ENCODE assay signal across 11 mouse cellular contexts in genomic region chr4:32327626-32328025, GRCm38 (mm10).
DNase-seq lines count a peak whose midpoint lies in the region; ATAC-seq and TF ChIP-seq lines count a peak whose summit lies in the region.
"Had no signal": no experiment of that assay in that cellular context is flagged by ENCODE, and none has a peak within 500 bp of the region (broad histone marks: within the 10 kb centered on the region; RNA-seq: fewer than 3 reads in every experiment).

No protein-coding gene starts in this region.

- no peaks in the 10 kb centered on the region for H3K27me3 ChIP-seq in heart, embryonic 14.5 days (ENCODE audit: control insufficient read depth, insufficient read depth, low read length)
- H3K27me3 ChIP-seq in embryonic facial prominence, embryonic 12.5 days: no peaks in the 10 kb centered on the region
- no peaks in the 10 kb centered on the region for H3K27me3 ChIP-seq in heart, embryonic 16.5 days (ENCODE audit: control insufficient read depth, insufficient read depth, low read length)
- no peaks in the 10 kb centered on the region for H3K27me3 ChIP-seq in midbrain, embryonic 12.5 days
- H3K27me3 ChIP-seq in thymus, adult 2 months (ENCODE audit: control insufficient read depth, insufficient read depth, low read length): no peaks in the 10 kb centered on the region

- DNase-seq in heart, postnatal 4 days: no peak
- DNase-seq in thymus, adult 2 months: no peak
- DNase-seq in spleen, adult 12 weeks (ENCODE audit: low spot score): no peak
- no peak for DNase-seq in kidney, adult 8-10 months
- DNase-seq: gastrocnemius, postnatal 14 days; liver; thymus, postnatal 25 days had no signal

- peaks cover 25 to 48% of the 10 kb centered on the region in 2 experiments for H3K4me1 ChIP-seq in heart, embryonic 14.5 days (ENCODE audit: control insufficient read depth in 2 of 2, insufficient read depth in 2 of 2, low read length in 2 of 2)
- H3K4me1 ChIP-seq in embryonic facial prominence, embryonic 12.5 days: peaks cover 19% of the 10 kb centered on the region
- H3K4me1 ChIP-seq in heart, embryonic 16.5 days (ENCODE audit: control insufficient read depth, insufficient read depth, low read length): peaks cover 39% of the 10 kb centered on the region
- peaks cover 43% of the 10 kb centered on the region for H3K4me1 ChIP-seq in midbrain, embryonic 12.5 days
- peaks cover 6% of the 10 kb centered on the region; the same call in 1 of the 2 replicates for H3K4me1 ChIP-seq in thymus, adult 2 months (replicated peaks; ENCODE audit: control insufficient read depth, insufficient read depth, low read length)

- H3K4me3 ChIP-seq in heart, embryonic 14.5 days (ENCODE audit: control insufficient read depth in 1 of 2, insufficient read depth in 1 of 2, low read depth in 1 of 2, low read length in 2 of 2): no peak overlapping the region
- no peak overlapping the region for H3K4me3 ChIP-seq in embryonic facial prominence, embryonic 12.5 days
- H3K4me3 ChIP-seq in heart, embryonic 16.5 days (ENCODE audit: low read length): no peak overlapping the region
- no peak overlapping the region for H3K4me3 ChIP-seq in midbrain, embryonic 12.5 days
- no peak overlapping the region for H3K4me3 ChIP-seq in thymus, adult 2 months (ENCODE audit: control insufficient read depth, insufficient read depth, low read length)

- no peaks in the 10 kb centered on the region for H3K9me3 ChIP-seq in heart, embryonic 14.5 days (ENCODE audit: control insufficient read depth, low read length)
- H3K9me3 ChIP-seq in embryonic facial prominence, embryonic 12.5 days: no peaks in the 10 kb centered on the region
- H3K9me3 ChIP-seq in heart, embryonic 16.5 days (replicated peaks; ENCODE audit: control insufficient read depth, low read length): peaks cover 4% of the 10 kb centered on the region
- H3K9me3 ChIP-seq in midbrain, embryonic 12.5 days: peaks cover 9% of the 10 kb centered on the region; the same call in 1 of the 2 replicates

- no peak for TF ChIP-seq POLR2A in thymus, adult 2 months (IDR thresholded peaks at IDR 0.05; ENCODE audit: control insufficient read depth, extremely low read depth, insufficient read depth, low read length, poor library complexity)

- 0 out of 2 replicates have a peak overlapping the region, but pooled peaks have one; percentile 6 for H3K4me2 ChIP-seq in heart, embryonic 14.5 days (ENCODE audit: low read length)
- no peak overlapping the region for H3K4me2 ChIP-seq in embryonic facial prominence, embryonic 12.5 days (replicated peaks)
- H3K4me2 ChIP-seq in heart, embryonic 16.5 days (ENCODE audit: low read depth, low read length): peak overlapping the region; percentile 12; the same call in 1 of the 2 replicates
- H3K4me2 ChIP-seq in midbrain, embryonic 12.5 days (replicated peaks): peak overlapping the region; percentile 25; the same call in 1 of the 2 replicates

- no peak for ATAC-seq in heart, embryonic 14.5 days (ENCODE audit: insufficient number of reproducible peaks, insufficient read depth, low FRiP score, low read depth)
- ATAC-seq in embryonic facial prominence, embryonic 12.5 days (ENCODE audit: insufficient number of reproducible peaks, insufficient read depth, low FRiP score, low TSS enrichment): no peak
- ATAC-seq in heart, embryonic 16.5 days (replicated peaks; ENCODE audit: extremely low read depth, insufficient read depth, low FRiP score): no peak
- ATAC-seq in midbrain, embryonic 12.5 days (ENCODE audit: low FRiP score, low read depth): peak; percentile 44

- TF ChIP-seq CTCF in thymus, adult 2 months (IDR thresholded peaks at IDR 0.05; ENCODE audit: borderline replicate concordance, control insufficient read depth, extremely low read depth, insufficient read depth, low read length, poor library complexity): no peak

- H3K36me3 ChIP-seq in heart, embryonic 14.5 days (ENCODE audit: control insufficient read depth, insufficient read depth, low read length): no peaks in the 10 kb centered on the region
- H3K36me3 ChIP-seq in embryonic facial prominence, embryonic 12.5 days: 0 out of 2 replicates have a peak, but pooled peaks cover 3% of the 10 kb centered on the region
- peaks cover 7% of the 10 kb centered on the region; the same call in 1 of the 2 replicates for H3K36me3 ChIP-seq in heart, embryonic 16.5 days (ENCODE audit: control insufficient read depth, insufficient read depth)
- peaks cover 8% of the 10 kb centered on the region; the same call in 1 of the 2 replicates for H3K36me3 ChIP-seq in midbrain, embryonic 12.5 days
- no peaks in the 10 kb centered on the region for H3K36me3 ChIP-seq in thymus, adult 2 months (ENCODE audit: control insufficient read depth, insufficient read depth, low read length)

- peak overlapping the region; percentile 35 to 74 for H3K27ac ChIP-seq in heart, embryonic 14.5 days (replicated peaks in 1 of 2; ENCODE audit: control insufficient read depth in 1 of 2, insufficient read depth in 1 of 2, low read depth in 2 of 2, low read length in 2 of 2)
- peak overlapping the region; percentile 17; the same call in 1 of the 2 replicates for H3K27ac ChIP-seq in embryonic facial prominence, embryonic 12.5 days
- peak overlapping the region; percentile 38 for H3K27ac ChIP-seq in heart, embryonic 16.5 days (ENCODE audit: low read length)
- H3K27ac ChIP-seq in midbrain, embryonic 12.5 days (replicated peaks): peak overlapping the region; percentile 88
- no peak overlapping the region for H3K27ac ChIP-seq in thymus, adult 2 months (ENCODE audit: control insufficient read depth, insufficient read depth, low read length)

- 34% methylated on average over 5 of the region's 5 CpGs for WGBS in heart, embryonic 14.5 days
- 36% methylated on average over 5 of the region's 5 CpGs for WGBS in embryonic facial prominence, embryonic 12.5 days
- 39% methylated on average over 5 of the region's 5 CpGs for whole genome bisulfite sequencing in heart, embryonic 16.5 days
- 24% methylated on average over 5 of the region's 5 CpGs for WGBS in midbrain, embryonic 12.5 days
- 90% methylated on average over 5 of the region's 5 CpGs for WGBS in thymus, adult 2 months

- peak overlapping the region; percentile 52; the same call in 1 of the 2 replicates for H3K9ac ChIP-seq in heart, embryonic 14.5 days (ENCODE audit: low read length)
- no peak overlapping the region for H3K9ac ChIP-seq in embryonic facial prominence, embryonic 12.5 days
- H3K9ac ChIP-seq in heart, embryonic 16.5 days (ENCODE audit: low read length): peak overlapping the region; percentile 45; the same call in 1 of the 2 replicates
- peak overlapping the region; percentile 28 for H3K9ac ChIP-seq in midbrain, embryonic 12.5 days (replicated peaks)
